Comparison of ENCODE assay signal across 10 mouse cellular contexts in genomic region chr11:82467218-82467617, GRCm38 (mm10).
A peak's percentile ranks its signal among the peaks of the same experiment; 100 is the strongest.
DNase-seq lines count a peak whose midpoint lies in the region; ATAC-seq lines count a peak whose summit lies in the region.
"Had no signal": no experiment of that assay in that cellular context is flagged by ENCODE, and none has a peak within 500 bp of the region (broad histone marks: within the 10 kb centered on the region; RNA-seq: fewer than 3 reads in every experiment).

No protein-coding gene starts in this region.

- H3K4me2 ChIP-seq in hindbrain, embryonic 14.5 days (replicated peaks), result no peak overlapping the region
- H3K4me2 ChIP-seq in hindbrain, embryonic 11.5 days (replicated peaks; ENCODE audit: low read depth, low read length), result no peak overlapping the region
- no peak overlapping the region for H3K4me2 ChIP-seq in midbrain, embryonic 16.5 days (ENCODE audit: low read length)
- H3K4me2 ChIP-seq: limb, embryonic 15.5 days had no signal

- no peaks in the 10 kb centered on the region for H3K4me1 ChIP-seq in hindbrain, embryonic 14.5 days (replicated peaks; ENCODE audit: control insufficient read depth, insufficient read depth, low read length)
- no peaks in the 10 kb centered on the region for H3K4me1 ChIP-seq in hindbrain, embryonic 11.5 days (replicated peaks; ENCODE audit: control insufficient read depth, insufficient read depth, low read length)
- H3K4me1 ChIP-seq in midbrain, embryonic 16.5 days (ENCODE audit: control insufficient read depth, insufficient read depth, low read length), result 0 out of 2 replicates have a peak, but pooled peaks cover 2% of the 10 kb centered on the region
- H3K4me1 ChIP-seq: limb, embryonic 15.5 days; megakaryocyte, embryonic 14.5 days had no signal

- H3K4me3 ChIP-seq in hindbrain, embryonic 14.5 days (replicated peaks; ENCODE audit: low read length), result no peak overlapping the region
- no peak overlapping the region for H3K4me3 ChIP-seq in hindbrain, embryonic 11.5 days (ENCODE audit: low read depth, low read length)
- H3K4me3 ChIP-seq in midbrain, embryonic 16.5 days (ENCODE audit: low read depth, low read length), result no peak overlapping the region
- H3K4me3 ChIP-seq: limb, embryonic 15.5 days; megakaryocyte, embryonic 14.5 days had no signal

- no peak overlapping the region for H3K27ac ChIP-seq in hindbrain, embryonic 14.5 days
- no peak overlapping the region for H3K27ac ChIP-seq in hindbrain, embryonic 11.5 days (ENCODE audit: low read depth, low read length)
- no peak overlapping the region for H3K27ac ChIP-seq in midbrain, embryonic 16.5 days (ENCODE audit: low read length)
- H3K27ac ChIP-seq: limb, embryonic 15.5 days had no signal

- DNase-seq in hindbrain, embryonic 14.5 days (ENCODE audit: low spot score), result peak; percentile 61
- DNase-seq in hindbrain, embryonic 11.5 days (ENCODE audit: low spot score), result no peak
- peak; percentile 65 to 70 for DNase-seq in cerebellum, adult 18-20 months
- peak; percentile 38 to 62 for DNase-seq in frontal cortex, postnatal 36 days (ENCODE audit: low spot score in 2 of 2)
- no peak for DNase-seq in spleen, postnatal 4 days (ENCODE audit: low spot score in 2 of 2)

- 0 out of 2 replicates have a peak, but pooled peaks cover 3% of the 10 kb centered on the region for H3K9me3 ChIP-seq in hindbrain, embryonic 14.5 days (ENCODE audit: control insufficient read depth, low read length)
- H3K9me3 ChIP-seq in hindbrain, embryonic 11.5 days (ENCODE audit: control insufficient read depth, low read length), result no peaks in the 10 kb centered on the region
- H3K9me3 ChIP-seq in midbrain, embryonic 16.5 days (replicated peaks; ENCODE audit: control insufficient read depth, low read length, poor library complexity, severe bottlenecking), result no peaks in the 10 kb centered on the region
- H3K9me3 ChIP-seq: limb, embryonic 15.5 days had no signal

- no peaks in the 10 kb centered on the region for H3K36me3 ChIP-seq in hindbrain, embryonic 14.5 days (replicated peaks; ENCODE audit: control insufficient read depth, insufficient read depth)
- no peaks in the 10 kb centered on the region for H3K36me3 ChIP-seq in hindbrain, embryonic 11.5 days (ENCODE audit: control insufficient read depth, insufficient read depth, low read length)
- no peaks in the 10 kb centered on the region for H3K36me3 ChIP-seq in midbrain, embryonic 16.5 days (ENCODE audit: control insufficient read depth, insufficient read depth, low read length)
- H3K36me3 ChIP-seq: limb, embryonic 15.5 days had no signal

- WGBS in hindbrain, embryonic 14.5 days, result 67% methylated on average over 7 of the region's 7 CpGs
- WGBS in hindbrain, embryonic 11.5 days, result 90% methylated on average over 7 of the region's 7 CpGs
- 76% methylated on average over 7 of the region's 7 CpGs for WGBS in midbrain, embryonic 16.5 days

- H3K9ac ChIP-seq in hindbrain, embryonic 14.5 days, result no peak overlapping the region
- no peak overlapping the region for H3K9ac ChIP-seq in hindbrain, embryonic 11.5 days (ENCODE audit: low read depth, low read length)
- H3K9ac ChIP-seq in midbrain, embryonic 16.5 days (ENCODE audit: low read depth, low read length), result no peak overlapping the region
- H3K9ac ChIP-seq: limb, embryonic 15.5 days had no signal

- peak; percentile 37; the same call in 1 of the 2 replicates for ATAC-seq in hindbrain, embryonic 14.5 days (ENCODE audit: low FRiP score)
- no peak for ATAC-seq in hindbrain, embryonic 11.5 days (ENCODE audit: low FRiP score)
- 0 out of 2 replicates have a peak, but pooled peaks have one; percentile 36 for ATAC-seq in midbrain, embryonic 16.5 days
- ATAC-seq in inflammation-experienced regulatory T-cells, adult 6 months, result no peak
- ATAC-seq in monocyte, adult 5-6 weeks (replicated peaks; ENCODE audit: insufficient number of reproducible peaks, low FRiP score, low TSS enrichment, poor library complexity, severe bottlenecking), result no peak

- H3K27me3 ChIP-seq in hindbrain, embryonic 14.5 days (ENCODE audit: control insufficient read depth, insufficient read depth, low read length), result no peaks in the 10 kb centered on the region
- no peaks in the 10 kb centered on the region for H3K27me3 ChIP-seq in hindbrain, embryonic 11.5 days (ENCODE audit: control insufficient read depth, insufficient read depth, low read length)
- no peaks in the 10 kb centered on the region for H3K27me3 ChIP-seq in midbrain, embryonic 16.5 days (ENCODE audit: control insufficient read depth, insufficient read depth, low read depth, low read length)
- H3K27me3 ChIP-seq: limb, embryonic 15.5 days; megakaryocyte, embryonic 14.5 days had no signal

Comparison
In these comparisons a context has a peak if more than half of its experiments do, and no peak if none do; other contexts are left out.
1. ATAC-seq: peak in hindbrain, embryonic 14.5 days (single experiment) and midbrain, embryonic 16.5 days (single experiment); none in hindbrain, embryonic 11.5 days (single experiment), inflammation-experienced regulatory T-cells, adult 6 months (single experiment) and monocyte, adult 5-6 weeks (single experiment).
2. DNase-seq: peak in hindbrain, embryonic 14.5 days (single experiment), cerebellum, adult 18-20 months (2 of 2) and frontal cortex, postnatal 36 days (2 of 2); none in hindbrain, embryonic 11.5 days (single experiment) and spleen, postnatal 4 days (0 of 2).